Mouse (Mus musculus) kidney, adult 2 months (tissue): ENCODE measurements around the gene Ccdc152.

Source experiments
- CTCF ChIP-seq: fragments of 200-500 bp; conservative IDR thresholded peaks from 2 replicates; pipeline ENCODE4 v1.5.1; 2011; ENCODE audit warnings: low read depth, mild to moderate bottlenecking, control low read depth, low read length, moderate library complexity, mixed read lengths; ENCODE audit not compliant: insufficient read depth, insufficient read length
- POLR2A ChIP-seq: fragments of 200-500 bp; IDR thresholded peaks from one replicate; pipeline ENCODE4 v1.6.1; 2011; ENCODE audit warnings: low read depth, low read length, control low read depth

DNA sequence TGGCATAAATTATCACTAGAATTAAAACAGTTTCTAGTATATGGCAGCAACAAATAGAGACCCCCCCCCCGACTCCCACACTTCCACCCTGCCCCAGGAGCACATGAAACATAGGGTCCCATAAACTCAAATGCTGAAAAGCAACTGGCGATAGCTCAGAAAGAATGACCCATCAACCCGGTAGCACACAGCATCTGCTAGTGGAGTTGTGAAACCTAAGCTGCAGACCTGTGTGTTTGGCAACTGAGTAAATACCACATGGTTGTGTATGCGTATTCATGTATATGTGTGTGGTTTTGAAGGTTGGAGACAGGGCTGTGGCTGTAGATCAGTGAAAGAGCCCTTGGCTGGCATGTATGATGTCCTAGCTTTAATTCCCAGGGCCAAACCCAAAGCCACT lies 72.3 kb downstream of the Ccdc152 start:
- no peak for TF ChIP-seq CTCF
- TF ChIP-seq POLR2A = no peak
